Mouse (Mus musculus) cortical plate, adult 2 months (tissue): ENCODE results near the gene Nr2f2.

ENCODE experiments used
- CTCF ChIP-seq: fragments of 200-500 bp; IDR thresholded peaks from 2 replicates; pipeline ENCODE4 v1.5.1; 2011; ENCODE audit warnings: mild to moderate bottlenecking, control low read depth, low read length; ENCODE audit not compliant: insufficient read depth; ENCODE audit errors: extremely low read depth
- POLR2A ChIP-seq: fragments of 200-500 bp; IDR thresholded peaks from 2 replicates; pipeline ENCODE4 v1.6.1; 2011; ENCODE audit warnings: mild to moderate bottlenecking, low read length, control low read depth; ENCODE audit not compliant: insufficient read depth; ENCODE audit errors: extremely low read depth

- no peak for TF ChIP-seq CTCF
- no peak for TF ChIP-seq POLR2A
Measured at GRCm38 (mm10) chr7:70337581-70338264, 28.8 kb downstream of the Nr2f2 start.
